ENCODE assay signal across 26 mouse cellular contexts in the genomic region with DNA sequence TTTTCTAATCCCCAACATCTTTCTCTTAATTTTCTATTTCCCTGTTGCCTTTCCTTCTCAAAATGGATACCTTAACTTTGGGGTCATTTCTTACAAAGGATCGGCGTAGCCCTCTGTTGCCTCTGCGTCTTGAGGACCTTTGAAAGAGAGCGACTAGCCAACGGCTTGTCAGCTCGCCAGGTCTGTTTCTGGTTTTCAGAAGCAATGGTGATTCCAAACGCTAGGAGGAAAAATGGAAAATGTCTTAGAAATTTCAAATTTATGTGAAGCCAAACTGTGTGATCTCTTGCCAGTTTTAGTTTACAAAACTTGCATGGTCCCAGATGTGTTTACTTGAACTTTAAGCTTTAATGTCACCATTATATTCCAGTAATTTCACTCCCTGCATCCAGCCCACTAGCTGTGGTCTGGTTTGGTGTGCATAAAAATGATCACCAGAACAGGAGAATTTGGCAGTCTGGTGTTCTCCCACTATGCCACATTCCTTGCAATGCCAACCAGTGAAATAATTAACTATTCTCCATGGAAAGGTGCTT. TPM values are rescaled to one million over a fixed set of nuclear protein-coding genes. Genes with fewer than 3 reads are reported as not detected.
DNase-seq lines count a peak whose midpoint lies in the region; ATAC-seq and TF ChIP-seq lines count a peak whose summit lies in the region.
"Had no signal": no experiment of that assay in that cellular context is flagged by ENCODE, and none has a peak within 500 bp of the region (broad histone marks: within the 10 kb centered on the region; RNA-seq: fewer than 3 reads in every experiment).

No protein-coding gene starts in this region.

- no peaks in the 10 kb centered on the region for H3K4me1 ChIP-seq in kidney, embryonic 15.5 days
- H3K4me1 ChIP-seq in lung, postnatal 0 days (ENCODE audit: insufficient read depth, low read depth, low read length), result no peaks in the 10 kb centered on the region
- peaks cover 4% of the 10 kb centered on the region for H3K4me1 ChIP-seq in limb, embryonic 14.5 days (ENCODE audit: control insufficient read depth, insufficient read depth, low read length)
- H3K4me1 ChIP-seq: forebrain, embryonic 13.5 days; heart, embryonic 12.5 days; hindbrain, embryonic 10.5 days; intestine, embryonic 15.5 days; liver, embryonic 12.5 days; neural tube, embryonic 12.5 days had no signal

- no peak for TF ChIP-seq EP300 in lung, postnatal 0 days (IDR thresholded peaks at IDR 0.05)

- H3K4me2 ChIP-seq in kidney, embryonic 15.5 days, result no peak overlapping the region
- H3K4me2 ChIP-seq in lung, postnatal 0 days (replicated peaks; ENCODE audit: low read depth, low read length), result no peak overlapping the region
- H3K4me2 ChIP-seq in limb, embryonic 14.5 days (replicated peaks; ENCODE audit: low read depth, low read length, severe bottlenecking), result no peak overlapping the region
- H3K4me2 ChIP-seq: forebrain, embryonic 13.5 days; heart, embryonic 12.5 days; intestine, embryonic 15.5 days; liver, embryonic 12.5 days; neural tube, embryonic 12.5 days had no signal

- no peak overlapping the region for H3K4me3 ChIP-seq in kidney, embryonic 15.5 days (replicated peaks)
- H3K4me3 ChIP-seq in lung, postnatal 0 days (ENCODE audit: low read depth, low read length), result no peak overlapping the region
- no peak overlapping the region for H3K4me3 ChIP-seq in limb, embryonic 14.5 days (replicated peaks; ENCODE audit: low read length)
- H3K4me3 ChIP-seq: forebrain, embryonic 13.5 days; heart, embryonic 12.5 days; hindbrain, embryonic 10.5 days; intestine, embryonic 15.5 days; liver, embryonic 12.5 days; neural tube, embryonic 12.5 days had no signal

- TF ChIP-seq CTCF in lung, postnatal 0 days (IDR thresholded peaks at IDR 0.05), result no peak

- peaks cover 16% of the 10 kb centered on the region for H3K27me3 ChIP-seq in kidney, embryonic 15.5 days
- no peaks in the 10 kb centered on the region for H3K27me3 ChIP-seq in lung, postnatal 0 days (replicated peaks; ENCODE audit: insufficient read depth, low read length)
- H3K27me3 ChIP-seq in limb, embryonic 14.5 days (ENCODE audit: control insufficient read depth, insufficient read depth, low read length), result no peaks in the 10 kb centered on the region
- H3K27me3 ChIP-seq: CH12.LX; forebrain, embryonic 13.5 days; intestine, embryonic 15.5 days; liver, embryonic 12.5 days; neural tube, embryonic 12.5 days; Patski had no signal

- H3K36me3 ChIP-seq in kidney, embryonic 15.5 days, result no peaks in the 10 kb centered on the region
- no peaks in the 10 kb centered on the region for H3K36me3 ChIP-seq in lung, postnatal 0 days (ENCODE audit: insufficient read depth, low read length)
- H3K36me3 ChIP-seq in limb, embryonic 14.5 days (ENCODE audit: control insufficient read depth, insufficient read depth, low read length), result no peaks in the 10 kb centered on the region
- H3K36me3 ChIP-seq: G1E; heart, embryonic 12.5 days; hindbrain, embryonic 10.5 days; intestine, embryonic 15.5 days; liver, embryonic 12.5 days; neural tube, embryonic 12.5 days had no signal

- H3K9ac ChIP-seq in kidney, embryonic 15.5 days, result no peak overlapping the region
- H3K9ac ChIP-seq in lung, postnatal 0 days (replicated peaks; ENCODE audit: low read depth), result no peak overlapping the region
- no peak overlapping the region for H3K9ac ChIP-seq in limb, embryonic 14.5 days (ENCODE audit: low read depth, low read length, severe bottlenecking)
- H3K9ac ChIP-seq: forebrain, embryonic 13.5 days; heart, embryonic 12.5 days; intestine, embryonic 15.5 days; liver, embryonic 12.5 days; neural tube, embryonic 12.5 days had no signal

- H3K27ac ChIP-seq in kidney, embryonic 15.5 days, result no peak overlapping the region
- H3K27ac ChIP-seq in lung, postnatal 0 days (ENCODE audit: low read length), result no peak overlapping the region
- 0 out of 2 replicates have a peak overlapping the region, but pooled peaks have one; percentile 15 for H3K27ac ChIP-seq in limb, embryonic 14.5 days (replicated peaks; ENCODE audit: low read depth, low read length)
- H3K27ac ChIP-seq: forebrain, embryonic 13.5 days; hindbrain, embryonic 10.5 days; intestine, embryonic 15.5 days; liver, embryonic 12.5 days; neural tube, embryonic 12.5 days; stomach, postnatal 0 days had no signal

- 84% methylated on average over 7 of the region's 7 CpGs for WGBS in kidney, embryonic 15.5 days
- 62% methylated on average over 7 of the region's 7 CpGs for WGBS in lung, postnatal 0 days
- 38% methylated on average over 7 of the region's 7 CpGs for WGBS in limb, embryonic 14.5 days

- DNase-seq in cerebellum, postnatal 10 days, result peak; percentile 62
- no peak for DNase-seq in cerebellum, adult 9-10 months
- DNase-seq in kidney, postnatal 4 days, result peak; percentile 25 to 34
- peak; percentile 56 for DNase-seq in lung, postnatal 10 days
- no peak for DNase-seq in lung, postnatal 0 days (ENCODE audit: low spot score)
- peak; percentile 73 for DNase-seq in limb, embryonic 14.5 days (ENCODE audit: low spot score)
- DNase-seq in thymus, adult 18-20 months, result no peak
- DNase-seq: B cell, adult 2 months; cerebellum, adult 18-20 months; heart, postnatal 10 days; kidney, adult 8-10 months; kidney, postnatal 36 days; midbrain, embryonic 14.5 days; right cerebral cortex, postnatal 14 days had no signal

- H3K9me3 ChIP-seq in kidney, embryonic 15.5 days (replicated peaks), result no peaks in the 10 kb centered on the region
- H3K9me3 ChIP-seq in lung, postnatal 0 days (ENCODE audit: low read length), result no peaks in the 10 kb centered on the region
- H3K9me3 ChIP-seq in limb, embryonic 14.5 days (ENCODE audit: control insufficient read depth, low read length), result no peaks in the 10 kb centered on the region
- H3K9me3 ChIP-seq: forebrain, embryonic 13.5 days; heart, embryonic 12.5 days; hindbrain, embryonic 10.5 days; intestine, embryonic 15.5 days; liver, embryonic 12.5 days; neural tube, embryonic 12.5 days had no signal

- no peak for TF ChIP-seq POLR2A in limb, embryonic 14.5 days (IDR thresholded peaks at IDR 0.05; ENCODE audit: borderline replicate concordance, extremely low read depth, insufficient read depth, insufficient read length)

- ATAC-seq in kidney, embryonic 15.5 days (replicated peaks; ENCODE audit: low FRiP score), result no peak
- no peak for ATAC-seq in lung, postnatal 0 days
- ATAC-seq in limb, embryonic 14.5 days (ENCODE audit: low FRiP score, low read depth), result no peak
- ATAC-seq: forebrain, embryonic 13.5 days; hindbrain, embryonic 16.5 days; intestine, embryonic 15.5 days; liver, embryonic 12.5 days; Patski had no signal

RNA-seq across cellular contexts. Expression of gene Wif1, which starts 33.7 kb away (rescaled TPM):
- 2.1 and 3.9 TPM in 2 replicates for polyA plus RNA-seq in kidney, embryonic 15.5 days (2015; fragmentation: Nextera tagmentation; extraction: Ambion mirVana)
- polyA plus RNA-seq in lung, postnatal 0 days (2015; fragmentation: Nextera tagmentation; extraction: Ambion mirVana), result 9.0 and 10.2 TPM in 2 replicates
- polyA plus RNA-seq in limb, embryonic 14.5 days (2012; rRNA removed), result 54.3 and 63.7 TPM in 2 replicates
- 75.1 and 81.1 TPM in 2 replicates for polyA plus RNA-seq in limb, embryonic 14.5 days (2014; fragmentation: Nextera tagmentation; extraction: Ambion mirVana)
- polyA plus RNA-seq: G1E had no signal

Comparison
In these comparisons a context has a peak if more than half of its experiments do, and no peak if none do; other contexts are left out.
1. DNase-seq: peak in cerebellum, postnatal 10 days (2 of 2), kidney, postnatal 4 days (2 of 2), lung, postnatal 10 days (single experiment) and limb, embryonic 14.5 days (single experiment); none in cerebellum, adult 9-10 months (single experiment), lung, postnatal 0 days (single experiment) and thymus, adult 18-20 months (0 of 2).